Mouse (Mus musculus) hindbrain, postnatal 0 days (tissue): ENCODE measurements at regions not wholly inside any gene's neighbourhood (a gene's known extent, or its start where the extent isn't known, plus 50 kb on each side); places are given as distances from the start of the nearest gene placed in this dataset.

Experiments
- ATAC-seq: fragments of 200-750 bp; cut with Nextera tagmentation; 2 replicates; pipeline ENCODE4 v1.8.0; 2017; ENCODE audit warnings: mild to moderate bottlenecking, moderate TSS enrichment, moderate library complexity
- DNase-seq: peaks from one replicate; pipeline ENCODE4 v3.0.0-alpha.2; 2015; ENCODE audit warnings: low spot score
- H3K27ac ChIP-seq: fragments of 300-500 bp; sonication (generic); 2 replicates; pipeline ENCODE4 v1.5.1; 2014; ENCODE audit warnings: mild to moderate bottlenecking
- H3K27me3 ChIP-seq: fragments of 300-500 bp; sonication (generic); 2 replicates; pipeline ENCODE4 v1.6.1; 2014; ENCODE audit warnings: low read length, mixed read lengths; ENCODE audit not compliant: insufficient read depth
- H3K36me3 ChIP-seq: fragments of 300-500 bp; sonication (generic); 2 replicates; pipeline ENCODE4 v1.6.1; 2014; ENCODE audit warnings: low read length, mixed read lengths; ENCODE audit not compliant: insufficient read depth
- H3K4me1 ChIP-seq: fragments of 300-500 bp; sonication (generic); 2 replicates; pipeline ENCODE4 v1.6.1; 2014; ENCODE audit warnings: antibody characterized with exemption, low read length, mixed read lengths; ENCODE audit not compliant: insufficient read depth
- H3K4me2 ChIP-seq: fragments of 300-500 bp; sonication (generic); 2 replicates; pipeline ENCODE4 v1.6.1; 2014; ENCODE audit warnings: low read depth, mild to moderate bottlenecking, low read length, moderate library complexity, mixed read lengths
- H3K4me3 ChIP-seq: fragments of 300-500 bp; sonication (generic); 2 replicates; pipeline ENCODE4 v1.5.1; 2014; ENCODE audit warnings: low read length
- H3K9ac ChIP-seq: fragments of 300-500 bp; sonication (generic); replicated peaks from 2 replicates; pipeline ENCODE4 v1.6.1; 2014; ENCODE audit warnings: mild to moderate bottlenecking, low read length, moderate library complexity, mixed read lengths
- H3K9me3 ChIP-seq: fragments of 300-500 bp; sonication (generic); 2 replicates; pipeline ENCODE4 v1.6.1; 2016; ENCODE audit warnings: low read length, mixed read lengths
- CTCF ChIP-seq: IDR thresholded peaks from 2 replicates; pipeline ENCODE4 v1.5.1; 2016; ENCODE audit warnings: antibody characterized with exemption, control low read depth, low read depth
- WGBS: fragments of 180-500 bp; shearing (Covaris S2); extraction: QIAGEN DNeasy Blood & Tissue Kit; methylation state at CpG from one replicate; pipeline ENCODE4 v1.1.7; 2014; 5-methylcytosine and 5-hydroxymethylcytosine counted together

- no peak for TF ChIP-seq CTCF
- Histone ChIP-seq H3K27ac (no peak overlapping the region), H3K4me1 (no peaks in the 10 kb centered on the region), H3K27me3 (no peaks in the 10 kb centered on the region), H3K36me3 (no peaks in the 10 kb centered on the region), H3K9me3 (no peaks in the 10 kb centered on the region), H3K9ac (no peak overlapping the region), H3K4me3 (no peak overlapping the region), H3K4me2 (no peak overlapping the region)
- DNase-seq (no peak), ATAC-seq (no peak)
- 16% methylated on average over 1 of the region's 1 CpGs for WGBS
These were observed 150.8 kb upstream of the Nr3c2 start for GRCm38 (mm10) chr8:76748471-76748870.

DNA sequence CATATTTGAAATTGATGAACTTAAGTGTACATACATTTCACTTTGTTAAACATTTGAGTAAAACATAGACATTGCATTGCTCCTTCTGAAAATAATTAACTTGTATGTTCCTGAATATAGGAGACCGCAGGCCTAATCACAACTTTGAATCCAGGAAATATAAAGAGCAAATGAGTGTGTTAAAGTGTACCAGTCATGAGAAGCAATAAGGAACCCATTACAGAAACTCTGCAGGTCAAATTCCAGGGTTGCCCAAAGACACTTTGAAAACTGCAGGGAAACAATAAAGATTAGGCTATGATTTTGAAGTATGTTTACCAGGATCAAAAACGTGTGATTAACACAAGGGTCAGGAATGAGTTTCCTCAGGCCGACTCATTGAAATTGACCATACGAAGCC lies 149.0 kb upstream of the Nr3c2 start:
- TF ChIP-seq CTCF: no peak
- 83% methylated on average over 4 of the region's 4 CpGs for WGBS

DNA sequence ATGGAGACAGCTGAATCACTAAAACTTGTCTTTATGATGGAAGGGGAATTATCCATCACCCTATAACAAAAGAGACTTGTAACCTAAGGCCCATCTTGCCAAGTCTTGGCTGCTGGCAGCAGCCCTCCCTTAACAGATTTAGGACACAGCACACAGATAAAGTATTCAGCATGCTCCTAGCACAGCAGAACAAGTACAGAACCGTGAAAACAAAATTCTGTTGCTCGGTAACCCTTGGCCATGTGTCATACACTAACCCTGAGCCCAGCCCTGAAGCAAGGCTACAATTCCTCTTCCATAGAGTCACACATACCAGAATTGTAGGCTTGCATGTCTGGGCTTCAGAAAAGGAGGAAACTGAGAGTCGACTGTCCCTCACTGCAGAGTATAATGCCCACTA lies 145.1 kb upstream of the Nr3c2 start:
- Histone ChIP-seq H3K9me3 (no peaks in the 10 kb centered on the region), H3K4me1 (no peaks in the 10 kb centered on the region), H3K36me3 (no peaks in the 10 kb centered on the region), H3K9ac (no peak overlapping the region), H3K27me3 (no peaks in the 10 kb centered on the region), H3K4me3 (no peak overlapping the region), H3K27ac (no peak overlapping the region), H3K4me2 (no peak overlapping the region)
- WGBS: 49% methylated on average over 3 of the region's 3 CpGs
- ATAC-seq (0 out of 2 replicates have a peak, but pooled peaks have one; percentile 24), DNase-seq (peak; percentile 30)
- no peak for TF ChIP-seq CTCF

More for the DNA sequence above, 149.0 kb upstream of the Nr3c2 start:
- no peaks in the 10 kb centered on the region for H3K9me3 ChIP-seq
- H3K27me3 ChIP-seq: no peaks in the 10 kb centered on the region
- H3K4me1 ChIP-seq: no peaks in the 10 kb centered on the region
- no peak overlapping the region for H3K27ac ChIP-seq
- DNase-seq: no peak
- ATAC-seq: no peak
- H3K9ac ChIP-seq: no peak overlapping the region
- no peak overlapping the region for H3K4me3 ChIP-seq
- no peaks in the 10 kb centered on the region for H3K36me3 ChIP-seq
- no peak overlapping the region for H3K4me2 ChIP-seq

- H3K9ac ChIP-seq: no peak overlapping the region
- DNase-seq (no peak), ATAC-seq (no peak)
- no peaks in the 10 kb centered on the region for H3K36me3 ChIP-seq
- WGBS: 60% methylated on average over 3 of the region's 3 CpGs
- no peaks in the 10 kb centered on the region for H3K27me3 ChIP-seq
- no peak overlapping the region for H3K4me2 ChIP-seq
- no peak overlapping the region for H3K4me3 ChIP-seq
- no peaks in the 10 kb centered on the region for H3K4me1 ChIP-seq
- no peak overlapping the region for H3K27ac ChIP-seq
- no peaks in the 10 kb centered on the region for H3K9me3 ChIP-seq
- no peak for TF ChIP-seq CTCF
These were observed 135.0 kb upstream of the Nr3c2 start for GRCm38 (mm10) chr8:76764201-76764600.

DNA sequence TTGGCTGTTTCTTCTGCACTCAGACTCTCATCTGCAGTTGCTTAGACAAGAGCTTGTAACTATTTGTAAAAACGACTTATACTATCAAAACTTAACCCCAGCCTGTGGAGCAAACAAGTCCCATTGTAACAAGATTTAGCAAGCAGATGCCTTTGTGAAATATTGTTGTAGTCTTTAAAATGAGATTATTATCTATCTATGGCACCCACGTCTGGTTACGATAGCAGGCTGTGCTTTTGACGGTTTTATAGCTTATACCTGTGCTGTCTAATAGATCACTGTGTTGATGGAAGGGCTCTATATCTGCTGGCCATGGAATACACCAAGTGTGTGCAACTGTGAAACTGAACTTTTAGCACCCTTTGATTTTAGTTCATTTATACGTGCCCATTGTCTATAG lies 130.9 kb upstream of the Nr3c2 start:
- H3K4me2 ChIP-seq: no peak overlapping the region
- H3K4me1 ChIP-seq: no peaks in the 10 kb centered on the region
- H3K9ac ChIP-seq: no peak overlapping the region
- TF ChIP-seq CTCF: no peak
- no peak overlapping the region for H3K4me3 ChIP-seq
- no peak for DNase-seq
- H3K36me3 ChIP-seq: no peaks in the 10 kb centered on the region
- H3K27me3 ChIP-seq: no peaks in the 10 kb centered on the region
- 86% methylated on average over 5 of the region's 5 CpGs for WGBS
- ATAC-seq: no peak
- H3K27ac ChIP-seq: no peak overlapping the region
- H3K9me3 ChIP-seq: no peaks in the 10 kb centered on the region

GRCm38 (mm10) chr8:76787744-76788143 lies 111.5 kb upstream of the Nr3c2 start:
- Histone ChIP-seq H3K36me3 (no peaks in the 10 kb centered on the region), H3K4me2 (no peak overlapping the region), H3K9me3 (no peaks in the 10 kb centered on the region), H3K9ac (no peak overlapping the region), H3K4me1 (no peaks in the 10 kb centered on the region), H3K27me3 (no peaks in the 10 kb centered on the region), H3K27ac (no peak overlapping the region), H3K4me3 (no peak overlapping the region)
- ATAC-seq (no peak), DNase-seq (no peak)
- 0 out of 2 replicates have a peak, but pooled peaks have one; percentile 10 for TF ChIP-seq CTCF
- WGBS: 84% methylated on average over 1 of the region's 1 CpGs

DNA sequence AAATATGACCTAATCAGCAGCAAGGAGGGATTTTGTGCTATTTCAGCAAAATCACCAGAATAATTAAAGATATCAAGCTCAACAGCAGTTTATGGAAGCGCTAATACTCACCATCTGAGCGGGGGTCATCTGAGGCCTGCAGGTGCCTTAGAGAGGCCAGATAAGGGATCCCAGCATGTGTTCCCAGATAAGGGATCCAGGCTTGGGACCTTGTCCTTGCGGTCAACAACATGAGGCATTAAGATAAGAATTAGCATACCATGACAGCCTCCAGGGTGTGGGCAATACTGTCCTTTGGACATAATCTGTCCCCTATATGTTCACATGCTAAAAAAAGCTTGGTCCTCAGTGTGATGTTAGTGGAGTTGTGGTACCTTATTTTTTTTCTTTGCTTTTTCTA lies 105.4 kb upstream of the Nr3c2 start:
- Histone ChIP-seq H3K9me3 (no peaks in the 10 kb centered on the region), H3K4me2 (no peak overlapping the region), H3K36me3 (no peaks in the 10 kb centered on the region), H3K27ac (no peak overlapping the region), H3K4me3 (no peak overlapping the region), H3K9ac (no peak overlapping the region), H3K27me3 (no peaks in the 10 kb centered on the region), H3K4me1 (no peaks in the 10 kb centered on the region)
- no peak for DNase-seq
- no peak for ATAC-seq
- 94% methylated on average over 3 of the region's 3 CpGs for WGBS
- TF ChIP-seq CTCF: no peak
